Mouse (Mus musculus) cerebellum, adult 11-12 months (tissue): ENCODE measurements around the gene Smg6.

ENCODE experiments used
- DNase-seq: peaks from one replicate; pipeline ENCODE4 v3.0.0; 2022

Gene Smg6

GRCm38 (mm10) chr11:75194121-75194849 lies 268.7 kb downstream of the Smg6 start:
- DNase-seq = peak; percentile 69

GRCm38 (mm10) chr11:75194850-75195461 lies 269.3 kb downstream of the Smg6 start:
- peak; percentile 87 for DNase-seq

GRCm38 (mm10) chr11:75196131-75196530 lies 270.5 kb downstream of the Smg6 start:
- peak; percentile 68 for DNase-seq

- DNase-seq = no peak
Observed at GRCm38 (mm10) chr11:75197956-75198355, 272.3 kb downstream of the Smg6 start.

- DNase-seq = peak; percentile 87
Observed at GRCm38 (mm10) chr11:75198792-75199191, 273.2 kb downstream of the Smg6 start.

GRCm38 (mm10) chr11:75199951-75200350 lies 274.3 kb downstream of the Smg6 start:
- no peak for DNase-seq

- peak; percentile 69 for DNase-seq
Observed at GRCm38 (mm10) chr11:75200935-75201334, 275.3 kb downstream of the Smg6 start.

- DNase-seq = peak; percentile 45
Observed at GRCm38 (mm10) chr11:75201721-75202120, 276.1 kb downstream of the Smg6 start.

GRCm38 (mm10) chr11:75203926-75204325 lies 278.3 kb downstream of the Smg6 start:
- peak; percentile 58 for DNase-seq

GRCm38 (mm10) chr11:75204472-75204871 lies 278.8 kb downstream of the Smg6 start:
- DNase-seq = peak; percentile 52

- DNase-seq = peak; percentile 38
Observed at GRCm38 (mm10) chr11:75206347-75206746, 280.7 kb downstream of the Smg6 start.

- DNase-seq = peak; percentile 29
Observed at GRCm38 (mm10) chr11:75209363-75209762, 283.7 kb downstream of the Smg6 start.

GRCm38 (mm10) chr11:75210093-75210492 lies 284.5 kb downstream of the Smg6 start:
- DNase-seq = peak; percentile 28

GRCm38 (mm10) chr11:75210755-75211154 lies 285.1 kb downstream of the Smg6 start:
- DNase-seq = peak; percentile 56

- DNase-seq = peak; percentile 78
Observed at GRCm38 (mm10) chr11:75212031-75212667, 286.5 kb downstream of the Smg6 start.

- DNase-seq = peak; percentile 72
Observed at GRCm38 (mm10) chr11:75212876-75213275, 287.3 kb downstream of the Smg6 start.

- DNase-seq = peak; percentile 79
Observed at GRCm38 (mm10) chr11:75213372-75214080, 287.9 kb downstream of the Smg6 start.
